Mouse (Mus musculus) v-Abl transformed pro-B cells (cell line): Measurements from ENCODE around the gene Xpo6.

Experiments
- in situ Hi-C, 2 experiments: fragments of 400-800 bp; cut with MboI; formaldehyde crosslinking; loops; one replicate each; pipeline ENCODE4 v1.15.1; 2025; ENCODE audit not compliant: unreplicated experiment in 2 of 2

Gene Xpo6

DNA sequence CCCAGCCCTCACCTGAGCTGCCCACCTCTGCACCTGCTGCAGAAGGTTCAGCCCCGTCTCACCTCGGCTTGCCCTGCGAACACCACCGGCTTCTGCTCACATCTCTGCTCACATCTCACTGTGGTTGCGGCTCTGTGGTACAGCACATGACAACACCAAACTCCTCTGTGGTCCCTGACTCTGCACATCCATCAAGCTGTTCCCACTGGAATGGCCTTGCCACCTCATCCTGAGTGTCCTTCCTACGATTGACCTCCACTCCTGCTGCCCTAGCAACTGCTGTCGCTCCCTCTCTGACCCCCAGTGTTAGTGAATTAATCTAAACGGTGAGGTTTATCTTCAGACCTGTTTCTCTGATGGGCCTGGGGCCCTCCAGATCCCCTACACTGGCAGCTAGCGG is 115.1 kb downstream of the Xpo6 start:
- in situ Hi-C loops: loop anchor here (5.0 to 10.0 kb wide), 4 partner anchors 160 to 318 kb away; no protein-coding TSS in a partner anchor

DNA sequence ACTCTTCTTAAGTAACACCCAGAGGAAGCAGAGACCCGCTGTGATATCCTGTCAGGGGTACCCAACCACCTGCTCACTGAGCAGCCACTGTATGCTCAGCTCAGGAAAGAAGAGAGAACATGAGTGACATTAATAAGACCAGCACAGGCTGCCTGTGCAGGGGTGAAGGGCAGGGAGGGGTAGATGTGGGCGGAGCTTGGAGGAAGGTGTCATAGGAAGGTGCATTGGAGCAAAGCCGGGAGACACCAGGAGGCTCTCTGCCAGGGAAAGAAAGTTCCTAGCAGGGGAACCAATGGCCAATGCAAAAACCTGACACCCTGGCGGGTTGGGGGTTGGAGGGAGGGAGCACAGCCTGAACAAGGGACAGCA is 116.3 kb downstream of the Xpo6 start:
- in situ Hi-C loops: loop anchor here in 1 of 2 experiments (10.0 kb wide), 1 partner anchor 159 kb away; no protein-coding TSS in a partner anchor

DNA sequence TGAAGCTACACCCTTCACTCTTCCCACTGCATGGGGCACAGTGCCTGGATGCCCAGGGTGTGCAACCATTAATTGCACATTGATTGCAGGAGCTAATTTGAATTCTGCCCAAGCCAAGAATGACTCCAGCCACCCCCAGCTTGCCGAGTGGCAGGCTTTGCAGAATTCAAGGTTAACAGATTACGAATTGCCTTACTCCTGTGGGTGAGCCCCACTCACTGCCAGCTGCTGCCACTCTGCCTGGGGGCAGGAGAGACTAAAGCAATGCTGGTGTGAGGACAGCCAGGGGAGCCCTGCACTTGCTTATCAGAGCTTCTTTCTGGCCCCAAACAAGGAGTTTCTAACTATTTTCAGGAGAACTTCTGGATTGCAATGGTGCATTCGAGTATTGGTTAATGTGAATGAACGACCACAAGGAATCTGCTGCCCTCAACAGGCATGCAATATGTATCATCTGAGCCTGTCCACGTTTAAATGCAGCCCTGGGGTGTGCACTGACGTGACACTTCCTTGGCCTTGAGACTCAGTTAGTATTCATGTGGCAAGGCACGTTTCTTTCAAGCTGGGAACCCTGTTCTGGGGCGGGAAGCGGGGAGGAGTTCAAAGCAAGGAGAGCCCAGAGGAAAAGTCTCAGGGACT is 116.8 kb downstream of the Xpo6 start:
- in situ Hi-C loops: loop anchor here in 1 of 2 experiments (10.0 kb wide), 1 partner anchor 159 kb away; no protein-coding TSS in a partner anchor

DNA sequence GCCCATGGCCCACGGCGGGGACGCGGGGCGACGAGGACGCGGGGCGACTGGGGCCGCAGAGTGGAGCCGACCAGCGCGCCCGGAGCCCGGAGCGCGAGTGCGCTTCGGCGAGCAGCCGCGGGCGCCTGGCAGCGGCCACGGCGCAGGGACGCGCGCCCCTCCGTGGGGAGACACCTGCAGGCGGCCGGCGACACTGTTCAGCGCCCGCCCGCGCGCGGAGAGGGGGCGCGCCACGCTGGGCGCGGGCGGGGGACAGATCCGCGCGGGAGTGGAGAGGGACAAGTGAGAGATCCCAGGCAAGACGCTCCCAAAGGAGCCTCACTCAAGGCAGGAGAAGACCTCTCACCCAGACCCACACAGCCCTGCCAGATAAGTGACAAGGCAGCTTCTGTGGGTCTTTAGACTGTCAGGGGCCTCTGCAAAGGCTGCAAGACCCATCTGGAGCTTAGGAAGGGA is 118.0 kb downstream of the Xpo6 start, which contains the start of gene Gsg1l:
Gene Gsg1l, minus strand, starts transcription at position 126 of the 456 bp plus-strand sequence.
- in situ Hi-C loops: loop anchor here in 1 of 2 experiments (10.0 kb wide), 1 partner anchor 158 kb away; no protein-coding TSS in a partner anchor

DNA sequence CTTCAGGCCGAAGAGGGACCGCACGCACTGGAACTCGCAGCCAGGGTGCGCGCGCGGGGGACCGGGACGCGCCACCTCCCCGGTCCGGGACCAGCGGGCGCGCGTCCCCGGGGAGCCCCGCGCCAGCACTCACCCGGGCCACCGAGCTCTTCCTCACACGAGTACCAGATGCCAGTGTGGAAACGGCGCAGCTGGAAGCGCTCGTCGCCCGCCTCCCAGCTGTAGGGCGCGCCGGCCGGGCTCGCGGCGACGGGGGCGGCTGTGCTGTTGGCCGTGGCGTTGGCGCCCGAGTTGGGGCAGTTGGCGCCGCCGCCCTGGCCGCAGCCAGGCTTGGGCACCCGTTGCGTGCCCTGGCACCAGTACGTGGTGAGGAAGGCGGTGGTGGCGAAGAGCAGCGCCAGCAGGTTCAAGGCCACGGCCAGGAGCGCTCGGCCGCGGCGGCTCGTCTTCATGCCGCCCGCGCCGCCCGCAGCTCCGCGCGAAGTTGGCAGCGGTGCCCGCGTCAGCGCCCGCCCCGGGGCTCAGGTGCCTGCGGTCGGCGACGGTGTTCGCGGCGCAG is 118.5 kb downstream of the Xpo6 start:
- in situ Hi-C loops: loop anchor here in 1 of 2 experiments (10.0 kb wide), 1 partner anchor 157 kb away; no protein-coding TSS in a partner anchor

DNA sequence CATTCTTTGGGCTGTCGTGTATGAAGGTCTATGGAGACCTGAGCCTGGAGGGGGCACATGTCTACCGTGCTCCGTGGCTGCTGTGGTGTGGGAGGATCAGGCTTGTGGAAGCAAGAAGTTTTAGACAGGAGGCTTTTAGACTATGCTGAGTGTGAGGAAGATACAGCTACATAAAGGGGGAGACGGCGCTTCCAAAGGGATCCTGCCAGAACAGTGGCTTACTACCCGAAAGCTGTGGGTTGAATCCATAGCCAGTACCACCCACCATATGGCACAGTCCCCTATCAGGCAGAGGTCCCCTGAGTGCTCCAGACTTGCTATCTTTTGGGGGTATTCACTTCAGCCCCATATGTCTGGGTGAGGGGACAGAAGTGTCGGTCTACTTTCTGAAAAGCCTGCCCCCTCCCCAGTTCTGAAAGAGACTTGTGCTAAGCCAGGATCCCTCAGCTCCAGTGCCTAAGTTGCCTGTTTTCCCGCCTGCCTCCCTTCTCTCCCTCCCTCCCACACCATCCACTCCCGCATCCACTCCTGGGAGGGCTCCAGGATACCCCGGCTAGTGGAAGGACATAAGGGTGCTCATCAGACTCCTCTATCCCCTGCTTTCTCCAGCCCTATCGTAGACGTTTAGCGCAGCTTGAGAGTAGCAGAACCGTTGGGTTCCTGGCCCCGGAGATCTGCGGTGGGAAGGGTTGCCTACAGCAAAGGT is 119.2 kb downstream of the Xpo6 start:
- in situ Hi-C loops: loop anchor here in 1 of 2 experiments (10.0 kb wide), 1 partner anchor 156 kb away; no protein-coding TSS in a partner anchor

DNA sequence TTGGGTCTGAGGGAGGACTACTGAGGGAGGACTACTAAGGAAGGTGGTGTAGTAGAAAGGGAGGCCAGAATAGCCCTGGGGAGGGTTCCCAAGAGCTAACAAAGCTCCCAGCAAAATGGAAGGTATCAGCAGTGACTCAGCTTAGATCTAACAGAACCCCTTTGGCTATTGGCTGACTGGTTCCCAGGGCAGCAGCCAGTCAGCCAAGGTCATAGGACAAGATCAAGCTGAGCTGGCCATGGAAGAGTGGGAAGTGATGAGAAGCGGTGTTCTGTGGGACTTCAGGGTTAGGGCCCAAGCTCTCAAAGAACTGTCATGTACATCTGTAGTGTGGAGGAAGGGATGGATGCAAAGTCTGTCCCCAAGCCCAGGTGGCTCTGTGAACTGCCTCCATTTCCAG is 123.4 kb downstream of the Xpo6 start:
- in situ Hi-C loops: loop anchor here in 1 of 2 experiments (5.0 kb wide), 1 partner anchor 45 kb away; no protein-coding TSS in a partner anchor

DNA sequence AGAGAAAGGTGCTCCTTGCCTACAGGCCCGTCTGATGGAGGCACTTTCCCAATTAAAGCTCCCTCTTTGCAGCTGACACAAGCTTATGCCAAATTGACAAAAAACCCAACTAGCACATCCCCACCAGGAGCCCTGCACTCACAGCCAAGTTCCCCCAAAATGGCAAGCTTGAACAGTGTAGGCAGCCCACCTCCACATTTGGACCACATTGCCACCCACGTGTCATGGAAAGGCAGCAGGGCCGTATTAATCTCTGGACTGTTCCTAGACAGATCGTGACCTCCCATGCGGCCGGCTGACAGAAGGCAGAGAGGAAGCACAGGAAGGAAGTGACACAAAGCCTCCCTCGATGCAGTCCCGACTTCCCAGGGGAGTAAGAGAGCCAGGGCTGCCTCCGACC is 125.2 kb downstream of the Xpo6 start:
- in situ Hi-C loops: loop anchor here in 1 of 2 experiments (5.0 kb wide), 1 partner anchor 43 kb away; no protein-coding TSS in a partner anchor

DNA sequence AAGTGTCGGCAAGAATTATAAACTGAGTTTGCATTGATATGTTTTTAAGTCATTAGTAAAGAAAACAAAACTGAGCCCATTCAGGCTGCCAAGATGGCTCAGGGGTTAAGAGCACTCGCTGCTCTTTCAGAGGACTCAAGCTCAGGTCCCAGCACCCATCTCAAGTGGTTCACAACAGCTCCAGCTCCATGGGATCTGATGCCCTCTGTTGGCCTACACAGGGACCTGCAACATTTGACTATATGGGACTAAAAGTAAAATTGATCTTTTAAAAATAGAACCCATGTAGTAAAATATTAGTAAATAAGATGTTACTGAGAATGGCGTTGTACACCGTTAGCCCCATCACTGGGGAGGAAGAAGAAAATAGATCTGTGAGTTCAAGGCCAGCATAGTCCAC is 130.0 kb downstream of the Xpo6 start:
- in situ Hi-C loops: no loop called here

DNA sequence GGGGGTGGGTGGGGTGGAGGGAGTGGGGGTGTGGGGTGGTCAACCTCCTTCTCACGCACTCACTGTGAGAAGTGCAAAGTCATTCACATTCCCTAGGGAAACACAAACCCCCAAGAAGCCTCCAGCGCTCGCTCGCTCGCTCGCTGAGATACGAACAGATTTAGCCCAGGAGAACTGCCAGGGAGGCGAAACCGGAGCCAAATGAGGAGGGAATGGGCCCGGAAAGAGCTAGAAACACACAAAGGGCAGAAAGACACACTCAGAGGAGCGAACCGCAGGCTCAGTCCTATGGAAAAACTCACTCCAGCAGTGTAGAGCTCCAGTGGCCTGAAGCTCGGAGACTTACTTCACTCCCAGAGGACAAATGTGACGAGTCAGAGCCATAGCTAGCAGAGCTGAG is 133.5 kb downstream of the Xpo6 start:
- in situ Hi-C loops: no loop called here

DNA sequence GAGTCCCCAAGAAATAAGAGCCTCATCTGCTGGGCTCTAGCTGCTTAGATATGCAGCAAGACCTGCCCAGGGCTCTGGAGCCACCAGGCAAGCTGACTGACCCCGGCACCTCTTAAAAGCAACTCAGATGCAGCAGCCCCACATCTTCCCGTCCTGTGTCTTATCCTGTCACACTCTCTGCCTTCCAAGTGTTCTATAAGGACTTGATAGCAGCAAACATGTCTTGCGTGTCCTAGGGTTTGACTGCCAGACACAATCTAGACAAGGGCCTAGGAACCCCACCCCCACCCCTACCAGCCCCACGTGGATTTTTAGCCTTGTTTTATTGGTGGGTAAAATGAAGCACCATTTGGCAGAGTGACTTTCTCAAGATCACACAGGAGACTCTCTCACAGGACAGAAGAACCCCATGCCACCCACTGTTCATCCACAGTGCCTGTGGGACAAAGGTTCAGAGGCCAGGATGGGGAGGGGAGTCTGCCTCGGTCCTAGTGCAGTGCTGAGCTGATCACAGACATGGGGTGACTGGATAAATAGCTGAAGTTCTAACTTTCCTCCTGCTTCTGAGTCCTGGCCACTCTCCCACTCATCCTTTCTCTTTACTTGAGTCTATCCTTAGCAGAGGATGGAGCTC is 134.9 kb downstream of the Xpo6 start:
- in situ Hi-C loops: no loop called here

DNA sequence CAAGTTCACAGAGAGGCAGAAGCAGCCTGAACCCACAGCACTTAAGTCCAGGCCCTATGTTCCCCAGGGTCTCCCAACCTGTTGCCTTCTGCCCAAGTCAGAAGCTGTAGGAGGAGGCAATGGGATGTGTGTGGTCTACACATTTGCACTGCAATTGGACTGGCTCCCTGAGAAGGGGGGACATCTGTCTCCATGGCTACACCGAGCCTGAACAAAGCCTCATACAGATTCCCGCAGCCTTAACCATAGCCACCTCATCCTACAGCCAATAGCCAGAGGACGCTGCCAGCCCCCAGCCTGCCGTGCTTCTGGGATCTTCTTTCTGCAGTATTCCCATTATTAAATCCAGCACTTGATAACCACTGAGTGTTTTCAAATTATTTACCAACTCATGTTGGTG is 138.1 kb downstream of the Xpo6 start:
- in situ Hi-C loops: no loop called here

DNA sequence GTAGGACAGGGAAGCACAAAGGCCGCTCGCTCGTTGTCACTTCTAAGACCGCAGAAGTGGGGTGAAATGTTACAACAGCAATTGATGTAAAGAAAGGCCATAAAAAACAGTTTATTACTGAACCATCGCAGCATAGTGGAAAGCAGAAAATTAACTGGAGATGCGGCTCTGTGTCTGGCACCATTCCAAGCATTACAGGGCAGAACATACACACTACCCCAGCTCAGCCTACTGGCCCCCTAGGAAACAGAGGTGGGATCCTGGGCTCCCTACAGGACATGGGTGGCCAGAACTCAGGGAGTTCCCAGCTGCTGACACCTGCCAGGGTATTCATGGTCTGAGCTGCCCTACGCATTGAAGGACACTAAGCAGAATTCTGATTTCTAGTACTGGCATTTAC is 141.4 kb downstream of the Xpo6 start:
- in situ Hi-C loops: no loop called here

DNA sequence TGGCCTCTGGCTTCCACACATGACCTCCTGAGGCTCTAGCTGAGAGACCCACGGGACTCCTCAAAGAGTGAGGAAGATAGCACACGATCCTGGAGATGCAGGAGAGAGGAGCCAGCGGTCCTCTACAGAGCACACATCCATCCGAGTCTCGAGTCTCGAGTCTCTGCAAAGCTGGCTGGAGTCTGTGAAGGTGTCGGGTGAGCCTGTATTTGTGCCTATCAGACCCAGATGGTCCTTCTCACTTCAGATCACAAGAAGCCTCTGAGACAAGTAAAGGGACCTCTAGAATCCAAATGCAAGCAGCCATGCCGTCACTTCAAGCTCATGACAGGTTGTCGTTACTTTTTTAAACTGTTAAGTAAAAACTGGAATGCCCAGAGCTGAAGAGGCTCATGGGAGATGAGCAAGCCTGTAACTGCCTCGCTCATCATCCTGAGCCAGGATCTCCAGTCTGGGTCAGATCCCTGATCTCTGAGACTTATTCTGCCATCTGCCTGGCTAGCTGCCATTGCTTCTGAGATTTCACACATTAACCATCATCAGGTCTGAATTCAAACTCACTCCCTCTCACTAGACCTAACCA is 142.9 kb downstream of the Xpo6 start:
- in situ Hi-C loops: no loop called here

DNA sequence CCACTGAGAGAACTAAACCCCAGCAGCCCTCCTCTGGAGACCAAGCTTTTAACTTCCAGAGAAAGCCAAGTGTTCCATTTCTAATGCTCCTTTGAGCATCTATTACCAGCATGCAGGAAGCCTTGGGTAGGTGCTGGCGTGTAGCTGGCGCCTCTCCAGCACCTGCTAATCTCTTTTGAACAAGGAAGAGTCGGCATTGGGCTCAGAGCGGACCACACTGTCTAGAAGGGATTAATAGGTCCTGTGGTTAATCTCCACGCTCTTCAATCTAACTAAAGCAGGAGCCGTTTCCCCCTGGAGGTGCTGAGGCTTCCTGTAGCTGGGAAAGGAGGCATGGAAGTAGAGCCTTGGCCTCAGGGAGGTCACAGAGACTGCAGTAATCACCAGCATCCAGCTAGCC is 145.7 kb downstream of the Xpo6 start:
- in situ Hi-C loops: no loop called here

DNA sequence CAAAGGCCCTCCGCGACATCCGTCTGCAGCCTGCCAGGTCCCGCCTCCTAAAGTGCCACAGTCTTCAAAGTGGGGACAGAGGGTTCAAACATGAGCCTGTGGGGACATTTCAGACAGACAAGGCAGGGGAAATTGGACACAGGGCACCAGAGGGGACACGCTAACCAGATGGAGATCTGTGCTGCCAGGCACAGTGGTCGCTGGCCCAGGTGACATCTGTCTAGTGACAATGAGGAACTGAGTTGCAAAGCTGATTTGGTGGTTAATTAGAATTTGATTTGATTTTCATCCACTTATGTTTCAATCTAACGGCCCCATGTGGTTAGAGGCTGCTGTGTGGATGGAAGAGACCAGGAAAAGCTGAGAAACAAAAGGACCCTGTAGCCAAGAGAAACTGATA is 146.7 kb downstream of the Xpo6 start:
- in situ Hi-C loops: no loop called here

DNA sequence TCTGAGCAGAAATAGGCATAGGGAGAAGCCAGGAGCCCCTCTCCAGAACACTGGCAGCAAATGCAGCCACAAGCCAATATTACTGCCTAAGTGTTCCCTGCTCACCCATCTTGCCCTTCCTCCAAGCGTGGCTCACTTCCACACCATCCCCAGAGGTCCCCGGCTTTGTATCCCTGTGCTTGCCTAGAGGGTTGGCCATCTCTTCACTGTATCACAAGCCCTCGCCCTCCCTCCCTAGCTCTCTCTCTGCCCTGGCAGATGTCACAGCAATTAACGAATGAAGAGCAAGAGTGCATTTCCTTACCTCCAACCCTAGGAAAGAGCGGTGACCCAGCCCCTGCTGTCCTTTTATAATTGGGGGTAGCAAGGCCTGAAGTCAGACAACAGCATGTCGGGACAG is 148.4 kb downstream of the Xpo6 start:
- in situ Hi-C loops: no loop called here
